Mouse (Mus musculus) CH12.LX (cell line): Measurements from ENCODE around the gene Ifi27l2b.

Experiments
- CHD2 ChIP-seq: IDR thresholded peaks from 2 replicates; pipeline ENCODE4 v1.6.1; 2011; ENCODE audit warnings: low read length, improper control_type of control experiment
- CTCF ChIP-seq, 2 experiments: IDR thresholded peaks in 1 of 2; conservative IDR thresholded peaks in 1 of 2; 2 replicates each; pipeline ENCODE4 v1.5.1; 2011 to 2012; ENCODE audit warnings: low read depth in 2 of 2, low read length in 2 of 2, improper control_type of control experiment in 1 of 2, inconsistent platforms in 1 of 2, mild to moderate bottlenecking in 1 of 2, moderate library complexity in 1 of 2
- EP300 ChIP-seq: IDR thresholded peaks from 2 replicates; pipeline ENCODE4 v1.6.1; 2011; ENCODE audit warnings: low read length, improper control_type of control experiment
- JUND ChIP-seq: conservative IDR thresholded peaks from 2 replicates; pipeline ENCODE4 v1.6.1; 2011; ENCODE audit warnings: low read depth, low read length, improper control_type of control experiment
- MAZ ChIP-seq: IDR thresholded peaks from 2 replicates; pipeline ENCODE4 v1.6.1; 2012; ENCODE audit warnings: low read depth, mild to moderate bottlenecking, inconsistent platforms, low read length, improper control_type of control experiment, moderate library complexity
- MEF2A ChIP-seq: IDR thresholded peaks from 2 replicates; pipeline ENCODE4 v1.6.1; 2014; ENCODE audit warnings: low read depth, mild to moderate bottlenecking, inconsistent platforms, low read length, improper control_type of control experiment, borderline replicate concordance
- MYC ChIP-seq: IDR thresholded peaks from 2 replicates; pipeline ENCODE4 v1.6.1; 2011; ENCODE audit warnings: low read depth, mild to moderate bottlenecking, improper control_type of control experiment, low read length
- NELFE ChIP-seq: IDR thresholded peaks from 2 replicates; pipeline ENCODE4 v1.6.1; 2011; ENCODE audit warnings: low read depth, low read length, improper control_type of control experiment
- RCOR1 ChIP-seq: conservative IDR thresholded peaks from 2 replicates; pipeline ENCODE4 v1.6.1; 2012; ENCODE audit warnings: low read depth, mild to moderate bottlenecking, inconsistent platforms, low read length, improper control_type of control experiment
- UBTF ChIP-seq: IDR thresholded peaks from 2 replicates; pipeline ENCODE4 v1.6.1; 2012; ENCODE audit warnings: low read depth, mild to moderate bottlenecking, inconsistent platforms, low read length, improper control_type of control experiment, moderate library complexity
- USF1 ChIP-seq: IDR thresholded peaks from 2 replicates; pipeline ENCODE4 v1.6.1; 2014; ENCODE audit warnings: low read depth, mild to moderate bottlenecking, inconsistent platforms, low read length, improper control_type of control experiment
- ZC3H11A ChIP-seq: IDR thresholded peaks from 2 replicates; pipeline ENCODE4 v1.6.1; 2012; ENCODE audit warnings: low read depth, mild to moderate bottlenecking, inconsistent platforms, low read length, improper control_type of control experiment
- ZKSCAN1 ChIP-seq: IDR thresholded peaks from 2 replicates; pipeline ENCODE4 v1.6.1; 2012; ENCODE audit warnings: low read depth, inconsistent platforms, low read length, improper control_type of control experiment, borderline replicate concordance
- ZNF384 ChIP-seq: IDR thresholded peaks from 2 replicates; pipeline ENCODE4 v1.6.1; 2012; ENCODE audit warnings: low read depth, low read length, improper control_type of control experiment, inconsistent platforms

DNA sequence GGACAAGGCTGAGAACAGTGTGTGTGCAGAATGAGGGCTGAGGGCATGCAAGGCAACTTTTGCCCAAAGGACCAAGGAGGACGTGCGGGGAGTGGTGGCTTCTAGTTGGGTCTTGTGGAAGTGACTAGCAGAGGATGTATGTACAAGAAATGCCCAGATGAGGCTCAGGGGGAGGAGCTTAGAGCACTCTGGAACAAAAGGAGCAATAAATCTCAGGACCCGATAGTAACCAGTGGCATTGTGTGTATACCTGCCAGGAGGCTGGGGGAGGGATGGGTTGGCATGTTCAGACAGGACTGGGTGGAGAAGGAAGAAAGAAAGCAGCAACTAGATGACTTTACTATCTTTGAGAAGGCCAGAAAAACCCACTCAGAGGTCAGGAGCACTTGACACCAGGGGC is 47.4 kb upstream of the Ifi27l2b start:
- TF ChIP-seq CHD2 (no peak), CTCF (conservative IDR thresholded peaks at IDR 0.05 in 1 of 2, IDR thresholded peaks at IDR 0.05 in 1 of 2; ENCODE audit: low read depth in 2 of 2, low read length in 2 of 2) (no peak), UBTF (no peak), EP300 (no peak), USF1 (no peak), ZNF384 (no peak), MAZ (no peak), ZKSCAN1 (no peak), MYC (no peak), JUND (no peak), RCOR1 (no peak), ZC3H11A (no peak), MEF2A (no peak), NELFE (no peak)
